ENCODE assay signal across 8 mouse cellular contexts in genomic region chr14:122913657-122914056, GRCm38 (mm10). TPM values are rescaled to one million over a fixed set of nuclear protein-coding genes. Genes with fewer than 3 reads are reported as not detected.
A peak's percentile ranks its signal among the peaks of the same experiment; 100 is the strongest.
DNase-seq lines count a peak whose midpoint lies in the region; ATAC-seq and TF ChIP-seq lines count a peak whose summit lies in the region.

Gene Ggact (minus strand): TSS chr14:122913757.

- no peak for TF ChIP-seq EP300 in heart, adult 2 months (IDR thresholded peaks at IDR 0.05; ENCODE audit: insufficient read depth, low read depth, low read length)
- no peak for TF ChIP-seq EP300 in MEL (IDR thresholded peaks at IDR 0.05; ENCODE audit: low read depth in 1 of 2, low read length in 2 of 2)

- DNase-seq in heart, adult 2 months, result no peak
- DNase-seq in heart, adult 11 months, result no peak
- DNase-seq in MEL (ENCODE audit: low read depth, low spot score), result no peak
- no peak for DNase-seq in gastrocnemius, adult 8-10 months (ENCODE audit: low spot score in 2 of 2)
- no peak for DNase-seq in retina, embryonic 14.5 days (ENCODE audit: low spot score)
- DNase-seq in cerebellum, postnatal 10 days, result no peak

- no peaks in the 10 kb centered on the region for H3K27me3 ChIP-seq in heart, adult 2 months (ENCODE audit: control insufficient read depth, insufficient read depth, low read length)
- H3K27me3 ChIP-seq in MEL (ENCODE audit: control insufficient read depth in 1 of 2, insufficient read depth in 2 of 2, low read length in 2 of 2), result no peaks in the 10 kb centered on the region
- no peaks in the 10 kb centered on the region for H3K27me3 ChIP-seq in intestine, embryonic 16.5 days (replicated peaks; ENCODE audit: control insufficient read depth, insufficient read depth, low read length)
- H3K27me3 ChIP-seq in midbrain, embryonic 13.5 days, result peaks cover 35% of the 10 kb centered on the region

- H3K9ac ChIP-seq in heart, adult 2 months (ENCODE audit: low read depth, low read length), result peak within 1 kb of the TSS; percentile 91
- H3K9ac ChIP-seq in MEL (ENCODE audit: control insufficient read depth, low read depth, low read length, poor library complexity, severe bottlenecking), result peak within 1 kb of the TSS; percentile 93
- H3K9ac ChIP-seq in intestine, embryonic 16.5 days (ENCODE audit: low read depth, low read length), result peak within 1 kb of the TSS; percentile 80
- peak within 1 kb of the TSS; percentile 74 for H3K9ac ChIP-seq in midbrain, embryonic 13.5 days (replicated peaks)

- 85% methylated on average over 6 of the region's 6 CpGs for WGBS in heart, adult 2 months
- 80% methylated on average over 6 of the region's 6 CpGs for WGBS in intestine, embryonic 16.5 days
- 70% methylated on average over 6 of the region's 6 CpGs for WGBS in midbrain, embryonic 13.5 days

- H3K4me3 ChIP-seq in heart, adult 2 months, result peak within 1 kb of the TSS; percentile 74
- peak within 1 kb of the TSS; percentile 85 to 95 for H3K4me3 ChIP-seq in MEL (ENCODE audit: control insufficient read depth in 1 of 2, insufficient read depth in 1 of 2, low read depth in 2 of 2, low read length in 2 of 2)
- H3K4me3 ChIP-seq in intestine, embryonic 16.5 days (ENCODE audit: low read length), result peak within 1 kb of the TSS; percentile 77
- H3K4me3 ChIP-seq in midbrain, embryonic 13.5 days (replicated peaks), result peak within 1 kb of the TSS; percentile 60

- no peak for ATAC-seq in intestine, embryonic 16.5 days
- no peak for ATAC-seq in midbrain, embryonic 13.5 days

- intact Hi-C loops in heart, adult 2 months (cut with DNase I), result loop anchor here (2.0 kb wide), 1 partner anchor 69 kb away; no protein-coding TSS in a partner anchor

- H3K4me1 ChIP-seq in heart, adult 2 months (ENCODE audit: control insufficient read depth, insufficient read depth, low read length), result peaks cover 2% of the 10 kb centered on the region; the same call in 1 of the 2 replicates
- peaks cover 2 to 7% of the 10 kb centered on the region in 2 experiments; a peak in 3 of 4 replicates for H3K4me1 ChIP-seq in MEL (ENCODE audit: control insufficient read depth in 1 of 2, insufficient read depth in 2 of 2, low read length in 2 of 2)
- H3K4me1 ChIP-seq in intestine, embryonic 16.5 days (ENCODE audit: control insufficient read depth, insufficient read depth, low read length), result peaks cover 15% of the 10 kb centered on the region; the same call in 1 of the 2 replicates
- peaks cover 11% of the 10 kb centered on the region for H3K4me1 ChIP-seq in midbrain, embryonic 13.5 days (replicated peaks)

- no peak for TF ChIP-seq RAD21 in MEL (IDR thresholded peaks at IDR 0.05; ENCODE audit: low read depth, low read length)

- no peak for TF ChIP-seq CTCF in heart, adult 2 months (IDR thresholded peaks at IDR 0.05)
- no peak for TF ChIP-seq CTCF in MEL (IDR thresholded peaks at IDR 0.05 in 2 of 3, conservative IDR thresholded peaks at IDR 0.05 in 1 of 3; ENCODE audit: control insufficient read depth in 1 of 3, insufficient read depth in 1 of 3, low read depth in 2 of 3, low read length in 3 of 3, poor library complexity in 1 of 3, severe bottlenecking in 1 of 3)

- no peak for TF ChIP-seq POLR2A in heart, adult 2 months (IDR thresholded peaks at IDR 0.05; ENCODE audit: insufficient read depth, low read depth, low read length)
- TF ChIP-seq POLR2A in MEL (IDR thresholded peaks at IDR 0.05; ENCODE audit: control insufficient read depth in 1 of 2, insufficient read depth in 1 of 2, low read depth in 1 of 2, low read length in 2 of 2, poor library complexity in 1 of 2), result no peak

- peak within 1 kb of the TSS; percentile 79 for H3K27ac ChIP-seq in heart, adult 2 months
- H3K27ac ChIP-seq in MEL (ENCODE audit: control insufficient read depth, low read depth, low read length), result peak within 1 kb of the TSS; percentile 61
- H3K27ac ChIP-seq in intestine, embryonic 16.5 days (ENCODE audit: low read length), result peak within 1 kb of the TSS; percentile 86
- H3K27ac ChIP-seq in midbrain, embryonic 13.5 days, result no peak within 1 kb of the TSS

- peak within 1 kb of the TSS; percentile 81 for H3K4me2 ChIP-seq in intestine, embryonic 16.5 days (ENCODE audit: low read depth, low read length)
- peak within 1 kb of the TSS; percentile 99 for H3K4me2 ChIP-seq in midbrain, embryonic 13.5 days (replicated peaks)

- no peaks in the 10 kb centered on the region for H3K9me3 ChIP-seq in MEL (replicated peaks; ENCODE audit: insufficient read depth, low read length)
- no peaks in the 10 kb centered on the region for H3K9me3 ChIP-seq in intestine, embryonic 16.5 days (ENCODE audit: control insufficient read depth, low read length)
- H3K9me3 ChIP-seq in midbrain, embryonic 13.5 days, result peaks cover under 1% of the 10 kb centered on the region

- no peaks in the 10 kb centered on the region for H3K79me2 ChIP-seq in heart, adult 2 months (replicated peaks; ENCODE audit: control insufficient read depth, insufficient read depth, low read length)
- H3K79me2 ChIP-seq in MEL (ENCODE audit: control insufficient read depth, insufficient read depth, low read length, poor library complexity), result peaks cover 15% of the 10 kb centered on the region

- H3K36me3 ChIP-seq in heart, adult 2 months (ENCODE audit: control insufficient read depth, insufficient read depth, low read length), result no peaks in the 10 kb centered on the region
- H3K36me3 ChIP-seq in MEL (ENCODE audit: control insufficient read depth in 1 of 2, insufficient read depth in 2 of 2, low read length in 2 of 2), result peaks cover 0 to 22% of the 10 kb centered on the region in 2 experiments; a peak in 2 of 4 replicates
- no peaks in the 10 kb centered on the region for H3K36me3 ChIP-seq in intestine, embryonic 16.5 days (ENCODE audit: control insufficient read depth, insufficient read depth, low read length)
- H3K36me3 ChIP-seq in midbrain, embryonic 13.5 days, result 0 out of 2 replicates have a peak, but pooled peaks cover 6% of the 10 kb centered on the region

TF ChIP-seq in MEL, 35 proteins besides CTCF, POLR2A, EP300 and RAD21:
- TF ChIP-seq TBP (IDR thresholded peaks at IDR 0.05; ENCODE audit: low read depth, low read length), result no peak

RNA-seq across cellular contexts. Expression of gene Ggact, which starts in this region (rescaled TPM):
- 10 to 100 TPM; 22.5 to 25.6 TPM for total RNA-seq in heart, adult 2 months (2021)
- 27.1 and 40.9 TPM in 2 replicates for polyA plus RNA-seq in heart, adult 2 months (2012; rRNA removed)
- total RNA-seq in MEL (2012; rRNA removed), result 47.9 and 54.0 TPM in 2 replicates
- polyA plus RNA-seq in MEL (2012; ENCODE audit: insufficient read depth in 1 of 2, insufficient read length in 2 of 2, low read depth in 1 of 2, low replicate concordance in 2 of 2, missing spikeins in 1 of 2), result 10 to 100 TPM in 1 of 2 experiments, not detected in 1; 64.8 TPM
- total RNA-seq in gastrocnemius, adult 8-10 months (2022), result 10 to 100 TPM; 14.8 to 23.4 (median 18.3) TPM
- polyA plus RNA-seq in intestine, embryonic 16.5 days (2015; fragmentation: Nextera tagmentation; extraction: Ambion mirVana), result 49.1 and 50.4 TPM in 2 replicates
- 4.7 and 5.9 TPM in 2 replicates for polyA plus RNA-seq in midbrain, embryonic 13.5 days (2015; fragmentation: Nextera tagmentation; extraction: Ambion mirVana)
